Comparison of ENCODE assay signal across 14 mouse cellular contexts in genomic region chr9:32006350-32006749, GRCm38 (mm10).
DNase-seq lines count a peak whose midpoint lies in the region; ATAC-seq lines count a peak whose summit lies in the region.
"Had no signal": no experiment of that assay in that cellular context is flagged by ENCODE, and none has a peak within 500 bp of the region (broad histone marks: within the 10 kb centered on the region; RNA-seq: fewer than 3 reads in every experiment).

No protein-coding gene starts in this region.

- no peak overlapping the region for H3K4me3 ChIP-seq in heart, embryonic 12.5 days
- H3K4me3 ChIP-seq in intestine, embryonic 16.5 days (ENCODE audit: low read length): no peak overlapping the region
- H3K4me3 ChIP-seq: hindbrain, embryonic 12.5 days; neural tube, embryonic 15.5 days had no signal

- peaks cover 5% of the 10 kb centered on the region for H3K4me1 ChIP-seq in heart, embryonic 12.5 days (replicated peaks)
- H3K4me1 ChIP-seq in intestine, embryonic 16.5 days (ENCODE audit: control insufficient read depth, insufficient read depth, low read length): peaks cover 17% of the 10 kb centered on the region
- H3K4me1 ChIP-seq: hindbrain, embryonic 12.5 days; neural tube, embryonic 15.5 days had no signal

- no peaks in the 10 kb centered on the region for H3K27me3 ChIP-seq in heart, embryonic 12.5 days (replicated peaks)
- H3K27me3 ChIP-seq in intestine, embryonic 16.5 days (replicated peaks; ENCODE audit: control insufficient read depth, insufficient read depth, low read length): no peaks in the 10 kb centered on the region
- H3K27me3 ChIP-seq: hindbrain, embryonic 12.5 days; neural tube, embryonic 15.5 days had no signal

- no peak overlapping the region for H3K27ac ChIP-seq in heart, embryonic 12.5 days (ENCODE audit: poor library complexity, severe bottlenecking)
- no peak overlapping the region for H3K27ac ChIP-seq in intestine, embryonic 16.5 days (ENCODE audit: low read length)
- H3K27ac ChIP-seq: hindbrain, embryonic 12.5 days; neural tube, embryonic 15.5 days had no signal

- intact Hi-C loops in left cerebral cortex, postnatal 4 days (cut with DNase I): no loop called here

- H3K4me2 ChIP-seq in heart, embryonic 12.5 days: no peak overlapping the region
- no peak overlapping the region for H3K4me2 ChIP-seq in intestine, embryonic 16.5 days (ENCODE audit: low read depth, low read length)
- H3K4me2 ChIP-seq: hindbrain, embryonic 12.5 days; neural tube, embryonic 15.5 days had no signal

- no peak for ATAC-seq in heart, embryonic 12.5 days (ENCODE audit: insufficient number of reproducible peaks, low FRiP score)
- ATAC-seq in intestine, embryonic 16.5 days: 0 out of 2 replicates have a peak, but pooled peaks have one; percentile 15

- H3K36me3 ChIP-seq in heart, embryonic 12.5 days: no peaks in the 10 kb centered on the region
- H3K36me3 ChIP-seq in intestine, embryonic 16.5 days (ENCODE audit: control insufficient read depth, insufficient read depth, low read length): no peaks in the 10 kb centered on the region
- H3K36me3 ChIP-seq: hindbrain, embryonic 12.5 days; neural tube, embryonic 15.5 days had no signal

- no peaks in the 10 kb centered on the region for H3K9me3 ChIP-seq in heart, embryonic 12.5 days (replicated peaks)
- H3K9me3 ChIP-seq in intestine, embryonic 16.5 days (ENCODE audit: control insufficient read depth, low read length): no peaks in the 10 kb centered on the region
- H3K9me3 ChIP-seq: hindbrain, embryonic 12.5 days; neural tube, embryonic 15.5 days had no signal

- DNase-seq in heart, adult 11 months: peak; percentile 95
- peak; percentile 78 for DNase-seq in left cerebral cortex, postnatal 4 days
- DNase-seq in left cerebral cortex, adult 9 months (ENCODE audit: low spot score in 2 of 2): no peak
- peak; percentile 75 for DNase-seq in cerebellum, adult 11 months
- no peak for DNase-seq in right cerebral cortex, postnatal 10 days (ENCODE audit: low spot score in 2 of 2)
- DNase-seq in gastrocnemius, postnatal 10 days: no peak
- DNase-seq: embryo, embryonic 11 days; lung, adult 2 months; right cerebral cortex, postnatal 14 days; thymus, postnatal 36 days had no signal

- no peak overlapping the region for H3K9ac ChIP-seq in heart, embryonic 12.5 days
- H3K9ac ChIP-seq in intestine, embryonic 16.5 days (ENCODE audit: low read depth, low read length): no peak overlapping the region
- H3K9ac ChIP-seq: hindbrain, embryonic 12.5 days; neural tube, embryonic 15.5 days had no signal

- 51% methylated on average over 4 of the region's 4 CpGs for WGBS in heart, embryonic 12.5 days
- 39% methylated on average over 4 of the region's 4 CpGs for WGBS in intestine, embryonic 16.5 days

Comparison
In these comparisons a context has a peak if more than half of its experiments do, and no peak if none do; other contexts are left out.
1. DNase-seq: peak in heart, adult 11 months (single experiment), left cerebral cortex, postnatal 4 days (single experiment) and cerebellum, adult 11 months (single experiment); none in left cerebral cortex, adult 9 months (0 of 2), right cerebral cortex, postnatal 10 days (0 of 2) and gastrocnemius, postnatal 10 days (single experiment).